ENCODE assay signal across 8 mouse cellular contexts in genomic region chr13:13393228-13394095, GRCm38 (mm10). TPM values are rescaled to one million over a fixed set of nuclear protein-coding genes. Genes with fewer than 3 reads are reported as not detected.
A peak's percentile ranks its signal among the peaks of the same experiment; 100 is the strongest.
DNase-seq lines count a peak whose midpoint lies in the region; ATAC-seq and TF ChIP-seq lines count a peak whose summit lies in the region.
"Not testable (repeated sequence)": the region's sequence is repeated elsewhere in the genome, so short reads cannot be mapped to it uniquely, and the experiment has no call there.

TSS of gene Gpr137b (minus strand) at chr13:13394014.

- peak within 1 kb of the TSS; percentile 47 for H3K4me3 ChIP-seq in hindbrain, embryonic 15.5 days
- H3K4me3 ChIP-seq in lung, embryonic 14.5 days (ENCODE audit: low read depth, low read length) = peak within 1 kb of the TSS; percentile 33
- H3K4me3 ChIP-seq in neural tube, embryonic 15.5 days (replicated peaks) = peak within 1 kb of the TSS; percentile 46

- peak within 1 kb of the TSS; percentile 81 for H3K27ac ChIP-seq in hindbrain, embryonic 15.5 days (replicated peaks)
- H3K27ac ChIP-seq in lung, embryonic 14.5 days (ENCODE audit: low read depth) = not testable (repeated sequence)
- peak within 1 kb of the TSS; percentile 76 for H3K27ac ChIP-seq in neural tube, embryonic 15.5 days (replicated peaks)

- not testable (repeated sequence) for H3K27me3 ChIP-seq in hindbrain, embryonic 15.5 days; lung, embryonic 14.5 days (ENCODE audit: insufficient read depth, low read length); neural tube, embryonic 15.5 days (replicated peaks)

- intact Hi-C loops in gastrocnemius, postnatal 14 days (cut with DNase I; ENCODE audit: low total_unique reads) = not testable (repeated sequence)

- H3K4me2 ChIP-seq in hindbrain, embryonic 15.5 days = peak within 1 kb of the TSS; percentile 57
- H3K4me2 ChIP-seq in lung, embryonic 14.5 days = peak within 1 kb of the TSS; percentile 57
- H3K4me2 ChIP-seq in neural tube, embryonic 15.5 days = peak within 1 kb of the TSS; percentile 58

- H3K9me3 ChIP-seq in hindbrain, embryonic 15.5 days; lung, embryonic 14.5 days (ENCODE audit: low read depth, low read length); neural tube, embryonic 15.5 days (replicated peaks): not testable (repeated sequence)

- not testable (repeated sequence) for H3K36me3 ChIP-seq in hindbrain, embryonic 15.5 days; lung, embryonic 14.5 days (ENCODE audit: insufficient read depth); neural tube, embryonic 15.5 days

- under 1% methylated on average over 58 of the region's 78 CpGs for whole genome bisulfite sequencing in hindbrain, embryonic 15.5 days
- WGBS in lung, embryonic 14.5 days = under 1% methylated on average over 40 of the region's 78 CpGs
- WGBS in neural tube, embryonic 15.5 days = 0% methylated on average over 55 of the region's 78 CpGs

- H3K9ac ChIP-seq in hindbrain, embryonic 15.5 days = peak within 1 kb of the TSS; percentile 58
- not testable (repeated sequence) for H3K9ac ChIP-seq in lung, embryonic 14.5 days
- peak within 1 kb of the TSS; percentile 47; the same call in 1 of the 2 replicates for H3K9ac ChIP-seq in neural tube, embryonic 15.5 days (replicated peaks)

- DNase-seq in adipocyte (ENCODE audit: low spot score) = peak; percentile 34
- peak; percentile 57 for DNase-seq in embryo, embryonic 10.5 days (ENCODE audit: low spot score)
- peak; percentile 49 for DNase-seq in gastrocnemius, postnatal 14 days
- DNase-seq in layer of hippocampus, postnatal 14 days (ENCODE audit: low spot score in 2 of 2) = peak; percentile 57 to 66
- DNase-seq in lung, embryonic 14.5 days = peak; percentile 65
- peak; percentile 29 for DNase-seq in thymus, postnatal 14 days

- H3K4me1 ChIP-seq in hindbrain, embryonic 15.5 days (replicated peaks); lung, embryonic 14.5 days (ENCODE audit: insufficient read depth); neural tube, embryonic 15.5 days: not testable (repeated sequence)

- ATAC-seq in hindbrain, embryonic 15.5 days (ENCODE audit: low FRiP score, low read depth) = peak; percentile 92
- ATAC-seq in lung, embryonic 14.5 days (ENCODE audit: insufficient read depth) = peak; percentile 91
- peak; percentile 95 for ATAC-seq in neural tube, embryonic 15.5 days (ENCODE audit: low FRiP score)

- TF ChIP-seq CTCF in lung, embryonic 14.5 days (IDR thresholded peaks at IDR 0.05; ENCODE audit: low read depth) = not testable (repeated sequence)

RNA-seq across cellular contexts. Expression of gene Gpr137b, which starts in this region (rescaled TPM):
- total RNA-seq in gastrocnemius, postnatal 14 days (2021) = 1 to 10 TPM; 4.2 to 7.8 TPM
- polyA plus RNA-seq in hindbrain, embryonic 15.5 days (2015; fragmentation: Nextera tagmentation; extraction: Ambion mirVana) = 26.8 and 26.9 TPM in 2 replicates
- 10 to 100 TPM; 22.8 to 23.7 TPM for total RNA-seq in layer of hippocampus, postnatal 14 days (2021)
- polyA plus RNA-seq in lung, embryonic 14.5 days (2014; fragmentation: Nextera tagmentation; extraction: Ambion mirVana) = 13.8 and 14.5 TPM in 2 replicates
- polyA plus RNA-seq in neural tube, embryonic 15.5 days (2015; fragmentation: Nextera tagmentation; extraction: Ambion mirVana) = 23.2 and 24.5 TPM in 2 replicates
